Mouse (Mus musculus) cerebellum, adult 2 months (tissue): ENCODE measurements around the gene Tpbgl. TPM values are rescaled to one million over a fixed set of nuclear protein-coding genes. Genes with fewer than 3 reads are reported as not detected.

Source experiments
- DNase-seq, 2 experiments: peaks; one replicate each; pipeline ENCODE4 v3.0.0; 2021
- H3K27ac ChIP-seq: fragments of 200-500 bp; 2 replicates; pipeline ENCODE4 v1.5.1; 2012; ENCODE audit warnings: low read length, control low read depth, inconsistent platforms; ENCODE audit not compliant: insufficient read depth
- H3K27me3 ChIP-seq: fragments of 200-500 bp; 2 replicates; pipeline ENCODE4 v1.6.1; 2012; ENCODE audit warnings: inconsistent platforms, mild to moderate bottlenecking, low read length, moderate library complexity; ENCODE audit not compliant: control insufficient read depth, insufficient read depth
- H3K4me1 ChIP-seq: fragments of 200-500 bp; 2 replicates; pipeline ENCODE4 v1.6.1; 2011; ENCODE audit warnings: low read length; ENCODE audit not compliant: control insufficient read depth, insufficient read depth
- H3K4me3 ChIP-seq: fragments of 200-500 bp; replicated peaks from 2 replicates; pipeline ENCODE3; 2011; ENCODE audit warnings: mild to moderate bottlenecking, low read depth, low read length, control low read depth; ENCODE audit not compliant: insufficient read depth
- CTCF ChIP-seq: fragments of 200-500 bp; IDR thresholded peaks from 2 replicates; pipeline ENCODE4 v1.5.1; 2011; ENCODE audit warnings: low read depth, mild to moderate bottlenecking, control low read depth, low read length, moderate library complexity, borderline replicate concordance; ENCODE audit not compliant: insufficient read depth
- POLR2A ChIP-seq: fragments of 200-500 bp; IDR thresholded peaks from 2 replicates; pipeline ENCODE4 v1.6.1; 2011; ENCODE audit warnings: low read length, control low read depth, borderline replicate concordance; ENCODE audit not compliant: insufficient read depth
- WGBS: fragments of 180-500 bp; shearing (Covaris S2); methylation state at CpG from one replicate; pipeline ENCODE4 v1.1.7; 2018; 5-methylcytosine and 5-hydroxymethylcytosine counted together
- polyA plus RNA-seq: library from polyadenylated mRNA; depleted of rRNA; stranded (reverse); fragments of >200 nt; gene quantifications from 2 replicates; pipeline ENCODE4 v1.2.3, GENCODE M21; 2012

The Tpbgl gene
- polyA plus RNA-seq, 1 experiment: 4.8 TPM

GRCm38 (mm10) chr7:99667096-99667495, 40.2 kb upstream of the Tpbgl start:
- Histone ChIP-seq H3K4me1 (peaks cover 40% of the 10 kb centered on the region), H3K27me3 (no peaks in the 10 kb centered on the region), H3K4me3 (no peak overlapping the region), H3K27ac (no peak overlapping the region)
- TF ChIP-seq POLR2A (no peak), CTCF (no peak)
- no peak for DNase-seq
- WGBS: 92% methylated on average over 16 of the region's 16 CpGs

GRCm38 (mm10) chr7:99665731-99666452, 39.0 kb upstream of the Tpbgl start:
- Histone ChIP-seq H3K4me1 (peaks cover 40% of the 10 kb centered on the region), H3K27me3 (no peaks in the 10 kb centered on the region), H3K27ac (no peak overlapping the region), H3K4me3 (no peak overlapping the region)
- DNase-seq: no peak
- WGBS: 77% methylated on average over 10 of the region's 10 CpGs
- TF ChIP-seq POLR2A: no peak
- TF ChIP-seq CTCF: no peak

- Histone ChIP-seq H3K27ac (peak overlapping the region; percentile 73), H3K27me3 (no peaks in the 10 kb centered on the region), H3K4me3 (no peak overlapping the region), H3K4me1 (peaks cover 40% of the 10 kb centered on the region)
- TF ChIP-seq CTCF: no peak
- TF ChIP-seq POLR2A: no peak
- peak; percentile 85 to 88 for DNase-seq
- 20% methylated on average over 11 of the region's 11 CpGs for WGBS
Measured at GRCm38 (mm10) chr7:99664571-99665485, 37.9 kb upstream of the Tpbgl start.

- Histone ChIP-seq H3K27ac (0 out of 2 replicates have a peak overlapping the region, but pooled peaks have one; percentile 73), H3K27me3 (no peaks in the 10 kb centered on the region), H3K4me1 (peaks cover 35% of the 10 kb centered on the region), H3K4me3 (no peak overlapping the region)
- 95% methylated on average over 9 of the region's 9 CpGs for whole genome bisulfite sequencing
- DNase-seq: no peak
- TF ChIP-seq CTCF (no peak), POLR2A (no peak)
Measured at GRCm38 (mm10) chr7:99663507-99664220, 36.8 kb upstream of the Tpbgl start.

GRCm38 (mm10) chr7:99662311-99662710, 35.4 kb upstream of the Tpbgl start:
- WGBS: 92% methylated on average over 2 of the region's 2 CpGs
- no peak for TF ChIP-seq CTCF
- no peak for TF ChIP-seq POLR2A
- H3K27me3 ChIP-seq: no peaks in the 10 kb centered on the region
- peaks cover 35% of the 10 kb centered on the region for H3K4me1 ChIP-seq
- no peak overlapping the region for H3K4me3 ChIP-seq
- H3K27ac ChIP-seq: no peak overlapping the region
- DNase-seq: no peak

- no peak overlapping the region for H3K27ac ChIP-seq
- H3K4me1 ChIP-seq: peaks cover 30% of the 10 kb centered on the region
- 70% methylated on average over 14 of the region's 14 CpGs for WGBS
- H3K4me3 ChIP-seq: no peak overlapping the region
- no peak for TF ChIP-seq CTCF
- TF ChIP-seq POLR2A: no peak
- no peak for DNase-seq
- no peaks in the 10 kb centered on the region for H3K27me3 ChIP-seq
Measured at GRCm38 (mm10) chr7:99661571-99662230, 34.8 kb upstream of the Tpbgl start.

GRCm38 (mm10) chr7:99661071-99661470, 34.2 kb upstream of the Tpbgl start:
- WGBS: 97% methylated on average over 9 of the region's 9 CpGs
- H3K27ac ChIP-seq: no peak overlapping the region
- TF ChIP-seq POLR2A (no peak), CTCF (no peak)

More at GRCm38 (mm10) chr7:99661071-99661470, 34.2 kb upstream of the Tpbgl start:
- Histone ChIP-seq H3K27me3 (no peaks in the 10 kb centered on the region), H3K4me3 (no peak overlapping the region), H3K4me1 (peaks cover 27% of the 10 kb centered on the region)
- no peak for DNase-seq
